Mouse (Mus musculus) spleen, adult 10 weeks (tissue): ENCODE results near the gene Psmb10. TPM values are rescaled to one million over a fixed set of nuclear protein-coding genes. Genes with fewer than 3 reads are reported as not detected.

Experiments
- polyA plus RNA-seq: library from polyadenylated mRNA; stranded (reverse); fragments of 350-450 nt; fragmentation: Illumina TruSeq; extraction: RNeasy Lipid Tissue Mini Kit (QIAGEN cat#74804); gene quantifications from one replicate; pipeline ENCODE4 v1.2.3, GENCODE M21; 2015; ENCODE audit warnings: low replicate concordance; ENCODE audit not compliant: insufficient read depth

Gene Psmb10
- polyA plus RNA-seq = 35.5 TPM

DNA sequence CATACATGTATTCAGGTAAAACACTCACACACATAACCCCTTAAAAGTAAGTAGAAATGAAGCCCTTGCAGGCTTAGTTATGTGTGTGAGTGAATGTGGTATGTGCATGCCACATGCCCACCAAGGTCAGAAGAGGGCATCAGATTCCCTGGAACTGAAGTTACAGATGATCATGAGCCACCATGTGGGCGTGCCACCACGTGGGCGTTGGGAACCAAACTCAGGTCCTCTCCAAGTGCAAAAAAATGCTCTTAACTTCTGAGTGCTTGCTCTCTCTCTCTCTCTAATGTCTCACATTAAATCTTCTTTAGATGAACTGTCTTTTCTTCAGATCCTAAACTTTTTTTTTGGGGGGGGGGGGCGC lies at the start of gene Psmb10:
Gene Psmb10, minus strand, starts transcription at position 139 of the 364 bp plus-strand sequence.

GRCm38 (mm10) chr8:105979325-105979724 lies 41.1 kb upstream of the Psmb10 start, which contains the start of gene Dpep3:
Gene Dpep3, minus strand, starts transcription at chr8:105979429.

DNA sequence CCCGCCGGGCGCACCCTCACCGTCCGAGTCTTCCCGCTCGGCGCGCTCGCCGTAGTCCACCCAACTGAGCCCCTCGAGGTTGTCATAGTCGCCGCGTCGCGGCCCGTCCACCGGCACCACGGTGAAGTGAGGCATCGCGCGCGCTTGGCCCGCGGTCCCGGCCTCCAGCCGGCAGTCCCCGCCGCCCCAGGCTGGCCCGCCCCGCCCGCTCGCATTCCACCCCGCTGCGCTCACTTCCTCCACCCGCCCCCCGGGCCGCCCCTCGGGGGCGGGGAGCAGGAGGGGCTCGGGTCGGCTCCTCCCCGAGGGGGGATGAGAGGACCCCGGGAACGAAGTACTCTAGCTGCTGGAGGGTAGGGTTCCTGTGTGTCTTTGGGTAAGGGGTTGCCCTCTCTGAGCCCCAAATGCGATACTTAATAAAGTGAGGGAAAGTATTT lies 27.7 kb upstream of the Psmb10 start, which contains the start of gene Slc12a4:
Gene Slc12a4, minus strand, starts transcription at position 193 of the 437 bp plus-strand sequence.

GRCm38 (mm10) chr8:105943321-105943739 lies 5.1 kb upstream of the Psmb10 start, which contains the start of gene Lcat:
Gene Lcat, minus strand, starts transcription at chr8:105943382.

GRCm38 (mm10) chr8:105933762-105934161 lies 4.5 kb downstream of the Psmb10 start, which contains the start of gene Ctrl:
Gene Ctrl, minus strand, starts transcription at chr8:105933862.

DNA sequence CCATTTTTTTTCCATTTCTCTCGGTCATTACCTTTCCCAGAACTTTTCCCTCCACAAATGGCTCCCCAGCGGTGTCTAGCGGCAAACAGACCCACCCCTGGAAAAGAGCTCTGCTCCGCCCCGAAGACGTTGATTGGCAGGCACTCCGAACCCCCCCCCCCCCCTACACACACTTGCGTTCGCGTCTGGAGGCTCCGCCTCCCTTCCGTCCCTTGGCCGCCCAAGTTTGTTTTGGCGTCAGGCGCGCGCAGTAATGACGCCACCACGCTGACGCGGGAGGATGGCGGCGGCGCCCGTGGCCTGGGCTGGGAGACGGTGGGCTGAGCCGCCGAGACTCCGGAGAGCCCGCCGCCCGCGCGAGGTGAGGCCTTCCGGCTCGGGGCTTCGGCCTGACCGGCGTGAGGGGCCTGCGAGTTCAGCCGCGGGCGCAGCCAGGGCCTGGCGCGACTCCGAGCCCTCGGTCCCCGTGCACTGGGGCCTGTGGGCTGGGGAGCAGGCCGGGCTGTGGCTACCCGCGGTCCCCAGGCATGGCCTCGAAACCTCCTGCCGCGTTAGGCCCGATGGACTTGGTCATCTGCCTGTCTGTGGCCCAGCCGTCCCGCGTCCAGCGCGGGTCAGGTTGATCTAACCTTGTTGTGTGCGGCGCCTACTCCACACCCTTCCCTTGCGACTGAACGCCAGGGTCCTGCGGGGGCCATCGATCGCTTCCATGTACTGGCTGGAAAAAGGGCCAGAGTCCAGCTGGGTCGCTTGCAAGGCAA lies 37.9 kb downstream of the Psmb10 start, which contains the start of gene Pskh1:
Gene Pskh1, plus strand, starts transcription at position 262 of the 761 bp plus-strand sequence.

GRCm38 (mm10) chr8:105893339-105893738 lies 44.9 kb downstream of the Psmb10 start, which contains the start of gene Nrn1l:
Gene Nrn1l, plus strand, starts transcription at chr8:105893567.

Other genes starting within 250 kb of the Psmb10 start
- gene Acd, start 237.3 kb downstream of the Psmb10 start, polyA plus RNA-seq = 26.9 TPM
- 2.4 TPM for gene Pard6a, start 237.3 kb downstream of the Psmb10 start, polyA plus RNA-seq
- gene 4933405L10Rik, start 230.8 kb downstream of the Psmb10 start, polyA plus RNA-seq = not detected
- gene Enkd1, start 230.2 kb downstream of the Psmb10 start, polyA plus RNA-seq = 1.4 TPM
- 0.99 TPM for gene Gfod2, start 179.8 kb downstream of the Psmb10 start, polyA plus RNA-seq
- gene Ranbp10, start 111.1 kb downstream of the Psmb10 start, polyA plus RNA-seq = 33.1 TPM
- 0.18 TPM for gene Tsnaxip1, start 110.7 kb downstream of the Psmb10 start, polyA plus RNA-seq
- gene Cenpt, start 85.2 kb downstream of the Psmb10 start, polyA plus RNA-seq = 12.7 TPM
- 21.7 TPM for gene Thap11, start 83.3 kb downstream of the Psmb10 start, polyA plus RNA-seq
- gene Nutf2, start 77.9 kb downstream of the Psmb10 start, polyA plus RNA-seq = 79.0 TPM
- 23.4 TPM for gene Edc4, start 57.6 kb downstream of the Psmb10 start, polyA plus RNA-seq
- gene Nrn1l, start 44.9 kb downstream of the Psmb10 start, polyA plus RNA-seq = not detected
- 11.7 TPM for gene Pskh1, start 38.0 kb downstream of the Psmb10 start, polyA plus RNA-seq
- gene Ctrl, start 4.6 kb downstream of the Psmb10 start, polyA plus RNA-seq = 3.9 TPM
- gene Lcat, start 4.9 kb upstream of the Psmb10 start, polyA plus RNA-seq = 1.4 TPM
- gene Slc12a4, start 27.7 kb upstream of the Psmb10 start, polyA plus RNA-seq = 10.7 TPM
- 0.22 TPM for gene Dpep3, start 41.0 kb upstream of the Psmb10 start, polyA plus RNA-seq
- gene Dus2, start 52.9 kb upstream of the Psmb10 start, polyA plus RNA-seq = 16.9 TPM
- not detected for gene Dpep2nb, start 67.5 kb upstream of the Psmb10 start, polyA plus RNA-seq
- gene Ddx28, start 73.4 kb upstream of the Psmb10 start, polyA plus RNA-seq = 6.9 TPM
- 110 TPM for gene Nfatc3, start 120.4 kb upstream of the Psmb10 start, polyA plus RNA-seq
- gene Esrp2, start 198.5 kb upstream of the Psmb10 start, polyA plus RNA-seq = 0.06 TPM
- 32.9 TPM for gene Pla2g15, start 212.0 kb upstream of the Psmb10 start, polyA plus RNA-seq
- gene Slc7a6, start 230.4 kb upstream of the Psmb10 start, polyA plus RNA-seq = 27.4 TPM